Mouse (Mus musculus): Measurements from ENCODE around the gene Nlgn1.

- TF ChIP-seq CTCF (IDR thresholded peaks at IDR 0.05; ENCODE audit: insufficient read depth, low read length) = no peak
- TF ChIP-seq POLR2A (IDR thresholded peaks at IDR 0.05; ENCODE audit: borderline replicate concordance, extremely low read depth, low read depth, low read length) = no peak
Observed at GRCm38 (mm10) chr3:26175371-26175770, 156.9 kb downstream of the Nlgn1 start.
